Mouse (Mus musculus) heart, postnatal 0 days (tissue): ENCODE measurements around the gene Itpk1. TPM values are rescaled to one million over a fixed set of nuclear protein-coding genes. Genes with fewer than 3 reads are reported as not detected.

Experiments used
- ATAC-seq: fragments of 200-750 bp; cut with Nextera tagmentation; 2 replicates; pipeline ENCODE4 v1.8.0; 2017; ENCODE audit warnings: low read depth, moderate number of reproducible peaks, moderate library complexity; ENCODE audit not compliant: insufficient read depth
- DNase-seq: peaks from one replicate; pipeline ENCODE4 v3.0.0-alpha.2; 2016; ENCODE audit warnings: low spot score
- H3K27ac ChIP-seq: fragments of 300-500 bp; sonication (generic); 2 replicates; pipeline ENCODE4 v1.5.1; 2014; ENCODE audit warnings: low read depth, mild to moderate bottlenecking
- H3K27me3 ChIP-seq: fragments of 300-500 bp; sonication (generic); 2 replicates; pipeline ENCODE4 v1.6.1; 2014; ENCODE audit warnings: low read length, mixed read lengths; ENCODE audit not compliant: control insufficient read depth, insufficient read depth
- H3K36me3 ChIP-seq: fragments of 300-500 bp; sonication (generic); replicated peaks from 2 replicates; pipeline ENCODE4 v1.6.1; 2014; ENCODE audit warnings: low read length, mixed read lengths; ENCODE audit not compliant: control insufficient read depth, insufficient read depth
- H3K4me1 ChIP-seq: fragments of 300-500 bp; sonication (generic); 2 replicates; pipeline ENCODE4 v1.6.1; 2014; ENCODE audit warnings: antibody characterized with exemption; ENCODE audit not compliant: control insufficient read depth, insufficient read depth
- H3K4me2 ChIP-seq: fragments of 300-500 bp; sonication (generic); 2 replicates; pipeline ENCODE4 v1.6.1; 2014; ENCODE audit warnings: low read depth, mild to moderate bottlenecking, low read length, moderate library complexity
- H3K4me3 ChIP-seq: fragments of 300-500 bp; sonication (generic); 2 replicates; pipeline ENCODE4 v1.5.1; 2014; ENCODE audit warnings: low read depth, low read length
- H3K9ac ChIP-seq: fragments of 300-500 bp; sonication (generic); replicated peaks from 2 replicates; pipeline ENCODE4 v1.6.1; 2014; ENCODE audit warnings: low read depth, low read length, mixed read lengths
- H3K9me3 ChIP-seq: fragments of 300-500 bp; sonication (generic); replicated peaks from 2 replicates; pipeline ENCODE4 v1.6.1; 2016; ENCODE audit warnings: low read length; ENCODE audit not compliant: control insufficient read depth
- CTCF ChIP-seq: IDR thresholded peaks from 2 replicates; pipeline ENCODE4 v1.5.1; 2016; ENCODE audit warnings: antibody characterized with exemption, control low read depth, low read depth
- EP300 ChIP-seq: IDR thresholded peaks from 2 replicates; pipeline ENCODE4 v1.6.1; 2016; ENCODE audit warnings: antibody characterized with exemption, low read depth
- WGBS: fragments of 180-500 bp; shearing (Covaris S2); extraction: QIAGEN DNeasy Blood & Tissue Kit; methylation state at CpG from one replicate; pipeline ENCODE4 v1.1.7; 2014; 5-methylcytosine and 5-hydroxymethylcytosine counted together
- polyA plus RNA-seq: library from polyadenylated mRNA; unstranded; fragments of >200 nt; fragmentation: Nextera tagmentation; extraction: Ambion mirVana; gene quantifications from 2 replicates; pipeline ENCODE4 v1.2.1, GENCODE M21; 2015
- total RNA-seq: library from RNA; depleted of rRNA; stranded (reverse); fragments of >200 nt; gene quantifications from 2 replicates; pipeline ENCODE4 v1.2.3, GENCODE M21; 2014; ENCODE audit warnings: low replicate concordance

Itpk1 gene
- total and polyA plus RNA-seq, 2 experiments from 2014 or later = 2.6 to 9.4 TPM

- 0 out of 2 replicates have a peak, but pooled peaks cover 3% of the 10 kb centered on the region for H3K36me3 ChIP-seq
- H3K27me3 ChIP-seq = no peaks in the 10 kb centered on the region
- H3K9ac ChIP-seq = no peak overlapping the region
- no peak overlapping the region for H3K4me2 ChIP-seq
- ATAC-seq (no peak), DNase-seq (no peak)
- H3K4me1 ChIP-seq = no peaks in the 10 kb centered on the region
- WGBS = 85% methylated on average over 10 of the region's 10 CpGs
- no peak overlapping the region for H3K4me3 ChIP-seq
- H3K9me3 ChIP-seq = no peaks in the 10 kb centered on the region
- H3K27ac ChIP-seq = no peak overlapping the region
- TF ChIP-seq EP300 (no peak), CTCF (no peak)
These were observed 127.9 kb downstream of the Itpk1 start for GRCm38 (mm10) chr12:102576659-102577398.

GRCm38 (mm10) chr12:102575541-102576329 lies 129.0 kb downstream of the Itpk1 start:
- ATAC-seq = no peak
- H3K36me3 ChIP-seq = 0 out of 2 replicates have a peak, but pooled peaks cover 3% of the 10 kb centered on the region
- TF ChIP-seq EP300 = no peak
- 0 out of 2 replicates have a peak, but pooled peaks have one; percentile 3 for TF ChIP-seq CTCF
- no peak overlapping the region for H3K4me3 ChIP-seq
- no peak for DNase-seq
- H3K9ac ChIP-seq = no peak overlapping the region
- no peaks in the 10 kb centered on the region for H3K9me3 ChIP-seq
- no peak overlapping the region for H3K4me2 ChIP-seq
- H3K4me1 ChIP-seq = no peaks in the 10 kb centered on the region
- WGBS = 79% methylated on average over 5 of the region's 5 CpGs
- no peaks in the 10 kb centered on the region for H3K27me3 ChIP-seq
- no peak overlapping the region for H3K27ac ChIP-seq

- no peak for ATAC-seq
- Histone ChIP-seq H3K4me1 (no peaks in the 10 kb centered on the region), H3K36me3 (0 out of 2 replicates have a peak, but pooled peaks cover 3% of the 10 kb centered on the region), H3K4me2 (no peak overlapping the region), H3K9ac (no peak overlapping the region), H3K27me3 (no peaks in the 10 kb centered on the region), H3K4me3 (no peak overlapping the region), H3K9me3 (no peaks in the 10 kb centered on the region), H3K27ac (no peak overlapping the region)
- WGBS = 52% methylated on average over 7 of the region's 7 CpGs
- TF ChIP-seq CTCF = no peak
- TF ChIP-seq EP300 = no peak
- no peak for DNase-seq
These were observed 131.7 kb downstream of the Itpk1 start for GRCm38 (mm10) chr12:102573036-102573435.

- ATAC-seq (no peak), DNase-seq (no peak)
- Histone ChIP-seq H3K36me3 (no peaks in the 10 kb centered on the region), H3K4me3 (no peak overlapping the region), H3K27me3 (no peaks in the 10 kb centered on the region), H3K4me2 (no peak overlapping the region), H3K4me1 (no peaks in the 10 kb centered on the region), H3K9ac (no peak overlapping the region), H3K27ac (no peak overlapping the region), H3K9me3 (no peaks in the 10 kb centered on the region)
- no peak for TF ChIP-seq CTCF
- no peak for TF ChIP-seq EP300
- WGBS = 69% methylated on average over 9 of the region's 9 CpGs
These were observed 133.1 kb downstream of the Itpk1 start for GRCm38 (mm10) chr12:102571666-102572065.

- Histone ChIP-seq H3K9ac (no peak overlapping the region), H3K9me3 (no peaks in the 10 kb centered on the region), H3K27ac (no peak overlapping the region), H3K27me3 (no peaks in the 10 kb centered on the region), H3K4me1 (no peaks in the 10 kb centered on the region), H3K4me3 (no peak overlapping the region), H3K4me2 (no peak overlapping the region), H3K36me3 (no peaks in the 10 kb centered on the region)
- ATAC-seq = no peak
- DNase-seq = no peak
- no peak for TF ChIP-seq CTCF
- no peak for TF ChIP-seq EP300
- 63% methylated on average over 5 of the region's 5 CpGs for WGBS
These were observed 134.0 kb downstream of the Itpk1 start for GRCm38 (mm10) chr12:102570734-102571133.
